Mouse (Mus musculus) neutrophil, adult 5-6 weeks (primary cell): ENCODE results near the gene Col27a1. TPM values are rescaled to one million over a fixed set of nuclear protein-coding genes. Genes with fewer than 3 reads are reported as not detected.

Experiments used
- ATAC-seq: fragments of 151-379, 151-347 bp; 2 replicates; pipeline ENCODE4 v1.8.0; 2017; ENCODE audit warnings: mild to moderate bottlenecking, moderate TSS enrichment; ENCODE audit not compliant: insufficient number of reproducible peaks, poor library complexity, low FRiP score, severe bottlenecking; ENCODE audit errors: extremely low read depth
- total RNA-seq: library from RNA; stranded (forward); fragments of 200-1000 nt; gene quantifications from 2 replicates; pipeline ENCODE4 v1.2.3, GENCODE M21; 2017

Gene Col27a1
- total RNA-seq, 1 experiment from 2014 or later, result 4.7 TPM

DNA sequence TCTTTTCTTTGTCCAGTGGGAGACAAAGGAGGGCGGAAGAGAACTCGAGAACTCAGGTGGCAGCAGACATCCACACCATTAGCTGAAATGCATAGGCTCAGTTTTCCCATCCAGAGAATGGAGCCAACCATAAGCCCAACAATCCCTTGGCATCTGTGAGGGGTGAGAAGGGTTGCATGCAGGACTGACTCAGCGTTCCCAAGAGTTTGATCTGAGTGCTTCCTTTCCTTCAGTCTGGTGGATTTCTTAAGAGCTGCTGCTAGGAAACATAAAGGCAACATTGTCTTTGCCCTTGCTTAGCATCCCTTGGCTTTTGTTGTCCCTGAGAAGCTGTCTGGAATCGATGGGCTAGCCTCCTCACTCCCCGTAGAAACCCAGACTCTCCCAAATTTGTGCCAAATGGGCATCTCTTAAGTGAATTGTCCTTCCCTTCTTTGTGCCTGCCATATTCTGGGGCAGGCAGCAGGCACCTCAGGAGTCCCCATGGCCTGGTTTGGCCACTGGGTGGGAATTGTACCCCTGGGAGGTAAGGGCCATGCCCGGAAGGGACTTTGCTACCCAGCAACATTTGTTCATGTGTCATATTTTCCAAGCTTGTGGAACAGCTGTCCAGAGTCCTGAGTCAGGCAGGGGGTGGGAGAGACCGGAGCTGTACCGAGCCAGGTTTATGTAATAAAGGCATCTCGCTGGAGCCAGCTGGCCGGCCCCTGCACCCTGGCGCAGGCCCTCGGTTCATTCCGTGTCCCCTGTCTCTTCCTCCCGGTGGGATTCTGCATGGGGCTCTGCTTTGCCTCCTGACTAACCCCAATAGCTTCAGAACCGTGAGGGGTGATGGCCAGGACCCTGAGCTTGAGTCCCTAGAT, 7.5 kb downstream of the Col27a1 start:
- no peak for ATAC-seq

DNA sequence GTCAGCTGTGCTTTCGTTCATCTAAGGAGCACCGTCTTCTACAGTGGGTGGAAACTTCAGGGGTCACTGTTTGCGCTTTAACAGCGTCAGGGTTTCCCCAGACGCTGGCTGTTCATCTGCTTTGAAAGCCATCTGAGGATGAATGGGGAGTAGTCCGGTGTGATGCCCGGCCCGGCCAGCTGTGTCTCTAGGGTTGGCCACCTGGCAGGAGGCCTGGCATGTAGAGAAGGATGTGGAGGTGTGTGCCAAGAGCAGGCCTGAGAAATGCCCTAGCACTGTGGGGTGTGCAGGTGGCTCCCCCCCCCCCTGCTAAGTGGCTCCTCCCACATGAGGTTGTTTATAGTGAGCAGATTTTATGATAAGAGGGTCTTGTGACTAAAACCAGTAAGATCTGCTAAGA, 8.4 kb downstream of the Col27a1 start:
- no peak for ATAC-seq

DNA sequence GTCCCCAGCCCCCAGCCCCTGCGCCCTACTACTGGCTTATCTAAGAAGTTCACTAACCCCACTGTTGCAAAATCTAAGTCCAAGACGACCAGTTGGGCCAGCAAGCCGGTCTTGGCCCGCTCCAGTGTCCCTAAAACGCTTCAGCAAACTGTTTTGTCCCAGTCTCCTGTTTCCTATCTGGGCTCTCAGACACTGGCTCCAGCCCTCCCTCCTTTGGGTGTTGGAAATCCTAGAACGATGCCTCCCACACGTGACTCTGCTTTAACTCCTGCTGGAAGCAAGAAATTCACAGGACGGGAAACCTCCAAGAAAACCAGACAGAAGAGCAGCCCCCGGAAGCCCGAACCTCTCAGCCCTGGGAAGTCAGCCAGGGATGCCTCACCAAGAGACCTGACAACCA, 11.6 kb downstream of the Col27a1 start:
- no peak for ATAC-seq

DNA sequence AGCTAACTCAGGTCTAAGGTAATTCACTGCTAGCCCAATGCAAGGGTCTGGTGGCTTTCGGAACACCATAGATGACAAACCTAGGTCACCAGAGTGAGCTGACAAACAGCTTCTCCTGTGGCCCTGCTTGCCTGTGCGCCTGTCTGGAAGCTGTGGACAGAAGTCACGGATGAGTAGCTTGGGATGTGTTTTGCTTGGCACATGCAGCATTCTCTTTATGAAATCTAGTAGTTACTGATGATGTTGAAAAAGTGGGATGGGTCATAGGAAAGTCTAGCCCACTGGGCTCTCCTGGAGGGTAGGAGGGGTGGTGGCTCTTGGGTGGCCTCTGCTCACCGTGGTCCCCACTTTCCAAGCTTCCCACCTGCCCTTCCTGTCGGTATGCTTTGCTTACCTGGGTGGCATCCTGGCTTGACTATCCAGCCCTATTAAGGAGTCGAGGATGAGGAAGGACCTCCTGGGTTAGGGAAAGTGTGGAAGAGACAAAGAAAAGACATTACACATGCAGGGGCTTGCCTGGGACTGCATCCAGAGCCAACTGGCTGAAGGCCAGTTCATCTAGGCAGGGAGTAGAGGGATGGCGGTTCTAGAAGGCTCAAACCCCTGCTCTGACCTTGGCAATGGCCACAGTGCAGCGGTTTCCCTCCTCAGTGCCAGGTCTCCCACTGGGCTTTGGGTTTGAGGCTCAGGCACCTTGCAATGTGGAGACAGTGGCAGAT, 12.5 kb downstream of the Col27a1 start:
- no peak for ATAC-seq

DNA sequence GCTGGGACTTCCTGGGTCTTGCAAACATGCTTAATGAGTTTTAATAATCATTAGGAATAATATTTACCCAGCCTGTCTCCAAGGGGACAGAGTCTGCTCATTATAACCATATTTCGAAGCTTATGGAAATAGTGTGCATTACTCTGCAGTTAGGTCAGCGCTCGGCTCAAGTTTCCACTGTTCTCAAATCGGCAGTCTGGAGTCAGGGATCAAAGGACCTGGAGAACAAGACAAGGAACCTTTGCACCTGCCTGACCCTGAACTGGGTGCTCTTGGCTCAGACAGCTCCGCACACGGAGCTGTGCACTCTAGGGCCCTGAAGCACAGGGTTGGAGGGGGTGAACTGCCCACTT, 13.1 kb downstream of the Col27a1 start:
- ATAC-seq, result no peak

DNA sequence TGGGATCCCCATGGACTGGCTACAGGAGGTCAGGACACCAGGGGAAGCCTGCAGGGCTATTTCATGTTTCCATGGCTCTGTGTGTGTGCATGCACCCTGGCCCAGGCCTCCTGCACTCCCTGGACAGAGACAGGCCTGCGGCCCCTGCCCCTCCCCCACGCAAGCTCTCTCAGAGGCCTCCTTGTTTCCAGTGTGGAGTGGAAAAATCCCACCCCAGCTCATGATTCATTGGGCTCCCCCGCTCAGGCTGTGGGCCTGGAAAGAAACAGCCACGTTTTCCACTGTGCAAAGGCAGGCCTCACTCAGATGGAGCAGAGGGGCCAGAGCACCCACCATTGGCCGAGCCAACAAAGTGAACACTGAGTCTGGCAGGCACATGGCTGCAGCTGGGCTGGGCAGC, 15.1 kb downstream of the Col27a1 start:
- ATAC-seq, result no peak

DNA sequence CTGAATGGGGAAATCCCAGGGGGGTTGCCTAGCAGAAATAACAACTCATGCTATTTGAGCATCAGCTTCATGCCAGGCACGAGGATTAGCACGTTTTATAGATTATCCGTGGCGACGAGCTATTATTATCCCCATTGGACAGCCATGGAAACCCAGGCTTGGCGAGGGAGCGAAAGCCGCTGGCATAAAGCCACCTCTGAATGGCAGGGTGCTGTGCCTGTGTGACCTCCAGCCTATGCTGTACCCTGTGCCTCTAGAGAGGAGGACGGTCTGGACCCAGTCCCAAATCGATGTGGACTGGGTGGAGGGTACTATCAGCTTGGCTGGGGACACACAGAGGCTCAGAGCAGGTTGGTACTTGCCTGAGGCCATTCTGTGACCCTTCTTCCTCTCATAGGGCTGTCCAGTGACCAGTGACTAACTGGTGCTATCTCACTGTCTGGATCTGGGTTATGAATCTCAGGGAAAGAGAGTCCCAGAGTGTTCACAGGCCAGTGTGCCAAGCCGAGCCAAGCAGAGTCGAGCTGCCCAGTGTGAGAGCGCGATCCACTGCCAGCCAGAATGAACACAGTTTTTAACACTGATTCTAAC, 16.3 kb downstream of the Col27a1 start:
- ATAC-seq, result no peak

DNA sequence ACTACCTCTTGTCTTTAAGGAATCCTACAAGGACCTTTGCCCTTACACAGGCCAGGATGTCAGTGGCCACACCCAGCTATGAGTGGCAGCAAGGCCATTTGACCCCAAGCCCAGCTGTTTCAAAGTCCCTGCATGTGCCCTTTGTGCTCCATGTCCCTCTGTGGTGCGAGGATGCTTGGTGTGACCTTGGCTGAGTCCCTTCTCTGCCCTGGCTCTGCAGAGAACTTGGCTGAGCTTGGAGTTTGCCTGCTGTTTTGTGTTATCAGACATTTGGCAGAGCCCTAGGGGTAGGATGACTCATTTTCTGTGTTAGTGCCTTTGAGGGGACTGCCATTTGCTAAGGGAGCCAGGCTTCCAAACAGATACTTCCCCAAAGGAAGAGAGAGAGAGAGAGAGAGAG, 17.3 kb downstream of the Col27a1 start:
- no peak for ATAC-seq

DNA sequence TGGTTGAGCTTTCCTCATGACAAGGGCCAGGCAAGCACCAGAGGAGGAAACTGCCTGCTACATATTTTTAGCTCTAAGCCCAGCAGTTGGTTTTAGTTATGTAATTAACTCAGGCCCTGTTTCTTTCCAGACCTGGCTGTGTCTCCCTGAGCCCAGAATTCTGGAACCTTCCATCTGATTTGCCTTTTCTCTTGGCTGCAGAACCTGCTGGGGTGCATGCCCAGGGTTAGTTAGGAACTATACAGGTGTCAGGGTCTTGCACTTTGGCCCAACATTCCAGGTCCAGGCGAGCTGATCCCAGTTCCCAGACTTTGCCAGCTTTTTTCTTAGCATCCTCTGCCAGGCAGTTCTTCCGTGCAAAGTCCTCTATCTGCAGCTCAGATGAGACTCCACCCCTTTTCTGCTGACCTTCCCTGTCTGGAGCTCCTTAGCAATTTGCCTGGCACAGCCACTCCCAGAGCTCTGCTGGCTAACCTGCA, 18.8 kb downstream of the Col27a1 start:
- ATAC-seq, result no peak

DNA sequence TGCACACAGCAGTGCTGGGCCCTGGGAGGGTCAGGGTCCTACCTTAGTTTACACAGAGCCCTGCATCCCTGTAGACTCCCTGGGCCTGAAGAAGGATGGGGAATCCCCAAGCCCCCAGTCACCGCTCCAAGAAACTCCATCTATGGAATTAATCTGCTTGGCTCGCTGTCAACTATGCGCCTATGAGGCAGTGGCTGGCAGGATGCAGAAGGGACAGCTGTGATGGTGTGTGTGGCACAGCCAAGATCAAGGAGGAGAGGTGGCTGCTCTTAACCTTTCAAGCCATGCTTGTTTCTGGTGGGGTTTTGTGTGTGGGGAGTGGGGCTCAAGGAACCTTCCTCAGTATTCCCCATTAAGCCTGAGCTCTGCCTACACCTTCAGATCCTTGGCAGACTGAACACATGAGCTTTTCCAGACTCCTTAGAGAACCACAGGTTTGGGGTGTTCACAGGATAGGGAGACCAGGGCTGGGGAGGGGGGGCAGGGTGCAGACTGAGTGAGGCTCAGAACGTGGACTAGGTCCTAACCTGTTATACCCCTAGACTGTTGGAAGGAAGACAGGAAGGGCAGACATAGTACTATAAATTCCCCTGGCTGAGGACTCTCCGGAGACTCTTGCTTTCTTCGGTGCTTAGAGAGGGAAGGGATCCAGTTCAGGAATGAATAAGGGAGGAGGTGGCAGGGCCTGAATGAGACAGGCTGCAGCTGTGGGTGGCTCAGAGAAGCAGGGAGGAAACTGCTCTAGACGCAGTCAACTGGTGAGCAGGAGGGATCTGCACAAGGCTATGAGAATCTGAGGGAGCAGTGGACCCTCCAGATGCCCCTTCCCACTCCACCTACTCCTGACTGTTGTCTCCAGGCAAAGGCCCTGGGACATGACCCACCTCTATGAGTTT, 20.0 kb downstream of the Col27a1 start:
- no peak for ATAC-seq

DNA sequence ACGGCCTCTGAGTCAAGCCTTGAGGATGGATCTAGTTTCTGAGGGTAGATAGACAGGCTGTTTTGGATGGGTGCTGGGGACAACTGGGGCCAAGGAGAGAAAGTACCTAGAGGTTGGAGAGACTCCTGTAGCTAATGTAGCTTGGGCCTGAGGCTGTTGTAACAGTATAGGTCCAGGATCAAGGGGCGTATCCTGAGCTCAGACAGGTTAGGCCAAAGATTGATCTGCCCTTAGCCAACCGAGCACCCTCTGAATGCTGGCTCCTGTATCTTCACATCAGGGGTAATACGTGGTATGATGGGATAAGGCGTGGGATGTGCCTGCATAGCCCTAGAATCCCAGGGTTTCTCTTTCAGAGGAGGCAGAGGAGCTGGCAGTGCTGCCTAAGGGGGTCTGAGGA, 21.0 kb downstream of the Col27a1 start:
- no peak for ATAC-seq

DNA sequence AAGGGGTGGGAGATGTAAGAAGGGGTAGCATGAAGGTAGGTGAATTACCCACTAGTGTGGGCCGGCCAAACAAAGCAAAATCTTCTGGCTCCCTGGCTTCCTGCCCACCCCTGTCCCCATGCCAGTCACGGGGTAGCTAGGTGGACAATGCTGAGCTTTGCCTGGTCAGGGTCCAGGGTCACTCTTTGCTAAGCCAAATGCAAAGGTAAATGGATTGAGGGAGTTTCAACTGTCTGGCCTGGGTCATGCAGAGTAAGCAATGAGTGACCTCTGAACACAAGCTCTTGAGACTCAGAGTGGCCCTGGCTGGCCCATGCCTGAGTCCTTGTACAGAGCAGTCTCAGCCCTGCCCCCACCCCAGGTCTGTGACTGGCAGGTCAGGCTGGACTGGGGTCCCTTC, 22.4 kb downstream of the Col27a1 start:
- no peak for ATAC-seq

DNA sequence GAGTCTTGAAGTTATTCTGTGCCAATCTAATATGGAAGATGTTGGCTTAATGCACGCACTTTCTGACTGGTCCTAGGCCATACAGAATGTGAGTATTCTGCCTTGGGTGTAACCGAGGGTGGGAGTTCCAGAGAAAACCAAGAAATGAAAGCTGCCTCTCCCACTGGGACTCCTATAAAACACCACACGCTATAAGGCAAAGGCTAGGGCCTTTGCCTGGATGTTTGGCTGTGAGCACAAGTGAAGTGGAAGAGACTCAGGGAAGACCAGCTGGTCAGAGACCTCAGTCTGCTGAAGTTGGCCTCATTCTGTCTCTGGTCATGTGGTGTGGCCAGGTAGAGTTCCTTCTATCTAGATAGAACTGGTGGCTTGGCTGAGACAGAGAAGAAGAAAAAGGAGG, 23.4 kb downstream of the Col27a1 start:
- ATAC-seq, result no peak

DNA sequence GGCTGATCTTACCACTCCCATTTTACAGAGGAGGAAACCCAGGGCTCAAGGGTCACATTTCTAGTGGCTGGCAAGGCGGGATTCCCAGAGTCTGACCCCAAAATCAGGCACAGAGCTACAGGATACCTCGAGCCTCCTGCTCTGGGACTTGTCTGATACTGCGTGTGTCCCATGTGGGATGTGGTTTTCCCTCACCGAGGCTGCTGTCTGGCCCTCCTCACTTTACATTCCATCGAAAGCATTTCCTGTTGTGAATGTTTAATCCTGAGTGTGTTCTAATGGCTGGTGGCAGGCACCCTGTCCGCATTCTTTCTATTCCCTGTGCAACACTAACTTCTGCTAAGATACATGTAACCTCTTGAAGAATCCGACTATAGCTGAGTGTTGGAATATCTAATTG, 24.3 kb downstream of the Col27a1 start:
- ATAC-seq, result no peak

DNA sequence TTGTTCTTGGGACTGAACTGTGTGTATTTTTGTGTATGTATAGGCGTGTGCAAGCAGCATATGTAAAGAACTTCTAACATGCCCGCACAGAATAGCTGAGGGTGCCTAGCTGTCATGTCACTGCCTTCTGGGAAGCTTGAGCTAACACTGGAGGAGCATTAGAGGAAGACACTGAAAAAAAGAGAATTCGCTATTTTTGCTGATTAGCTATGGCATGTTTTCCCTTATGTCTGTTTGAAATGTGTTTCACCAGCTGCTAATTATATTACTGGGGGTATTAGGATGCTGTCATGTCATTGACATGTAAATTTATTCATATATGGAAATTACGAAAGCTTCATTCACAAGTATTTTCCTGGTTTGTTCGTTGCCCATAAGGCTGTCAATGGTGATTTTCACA, 24.9 kb downstream of the Col27a1 start:
- no peak for ATAC-seq

DNA sequence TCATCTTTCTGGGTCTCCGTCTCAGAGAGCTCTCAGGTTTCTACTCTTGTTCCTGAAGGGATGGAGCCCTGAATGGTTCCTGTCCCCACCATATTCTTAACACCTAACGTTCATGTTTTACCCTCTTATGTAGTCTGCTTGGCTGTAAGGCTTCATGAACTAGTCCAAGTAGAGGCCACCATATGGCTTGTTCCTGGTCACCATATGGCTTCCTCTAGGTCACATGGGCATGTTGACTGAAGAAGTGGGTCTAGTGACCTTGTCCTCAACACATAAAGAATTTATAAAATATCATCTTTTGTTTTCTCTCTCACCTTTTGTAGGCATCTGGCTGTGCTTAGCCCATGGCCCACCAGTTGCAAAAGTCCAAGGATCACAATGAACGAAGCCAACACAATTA, 27.2 kb downstream of the Col27a1 start:
- no peak for ATAC-seq

DNA sequence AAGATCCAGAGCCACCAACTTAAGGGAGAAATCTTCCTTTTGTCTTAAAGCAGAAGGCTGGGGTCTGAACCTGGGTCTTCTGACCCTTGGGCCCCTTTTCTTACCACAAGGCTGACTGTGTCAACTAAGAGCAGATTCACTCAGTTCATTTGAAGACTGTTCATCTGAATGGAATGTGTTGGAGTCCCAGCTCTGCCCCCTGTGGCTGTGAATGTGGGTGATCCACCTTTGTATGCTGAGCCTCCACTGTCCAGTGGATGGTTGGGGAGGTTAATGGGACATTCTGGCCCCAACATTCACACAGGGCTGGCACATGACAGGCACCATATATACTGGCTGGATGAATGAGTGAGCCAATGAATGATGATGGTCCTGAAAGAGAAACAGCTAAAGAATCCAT, 34.2 kb downstream of the Col27a1 start:
- ATAC-seq, result no peak

DNA sequence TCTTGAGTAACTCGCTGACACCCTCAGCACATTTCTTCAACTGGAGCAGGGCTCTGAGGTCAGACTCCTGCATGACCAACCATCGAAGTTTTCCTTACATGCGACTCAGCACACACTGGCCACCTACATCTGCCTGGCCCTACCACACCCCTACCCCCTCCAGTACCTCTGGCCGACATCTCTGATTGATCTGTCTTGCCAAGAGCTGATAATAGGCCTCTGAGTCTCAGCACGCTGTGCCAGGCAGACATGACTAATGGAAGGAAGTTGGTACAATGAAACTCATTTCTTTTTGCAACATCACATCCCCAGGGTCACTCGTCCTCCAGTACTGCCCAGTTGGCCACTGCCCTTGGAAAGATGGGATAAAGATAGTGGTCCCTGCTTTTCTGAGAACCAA, 35.1 kb downstream of the Col27a1 start:
- no peak for ATAC-seq

DNA sequence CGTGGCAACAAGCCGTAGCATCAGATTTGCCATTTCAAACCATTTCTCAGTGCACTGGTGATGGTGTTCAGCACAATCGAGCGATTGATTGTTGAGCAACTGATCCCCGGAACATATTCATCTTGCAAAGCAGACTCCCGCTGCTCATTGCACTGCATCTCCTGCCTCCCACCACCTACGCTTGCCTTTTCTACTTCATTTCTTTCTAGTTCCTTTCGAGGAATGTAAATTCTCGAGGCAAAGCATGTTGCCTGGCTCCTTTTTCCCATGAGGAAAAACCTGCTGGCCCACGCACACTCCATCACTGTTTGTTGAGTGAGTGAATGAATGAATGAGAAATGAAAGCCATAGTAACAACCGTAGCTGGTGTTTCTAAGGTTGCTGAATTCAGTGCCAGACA, 38.0 kb downstream of the Col27a1 start:
- ATAC-seq, result no peak
